Mouse (Mus musculus) testis, postnatal 10 days (tissue): ENCODE results near the gene Clasrp.

Experiments used
- DNase-seq: peaks from one replicate; pipeline ENCODE4 v3.0.0; 2021; ENCODE audit warnings: low spot score

Gene Clasrp

GRCm38 (mm10) chr7:19562643-19563410 is 41.5 kb downstream of the Clasrp start, which contains the start of gene Ppp1r37:
Gene Ppp1r37, minus strand, starts transcription at chr7:19563076.
- no peak for DNase-seq

GRCm38 (mm10) chr7:19561765-19562642 is 42.3 kb downstream of the Clasrp start:
- peak; percentile 97 for DNase-seq

GRCm38 (mm10) chr7:19561431-19561764 is 42.9 kb downstream of the Clasrp start:
- DNase-seq, result no peak

- DNase-seq, result no peak
These were observed 43.6 kb downstream of the Clasrp start for GRCm38 (mm10) chr7:19560491-19561260.

- peak; percentile 52 for DNase-seq
These were observed 45.3 kb downstream of the Clasrp start for GRCm38 (mm10) chr7:19558965-19559364.

GRCm38 (mm10) chr7:19557982-19558900 is 46.0 kb downstream of the Clasrp start:
- no peak for DNase-seq

GRCm38 (mm10) chr7:19557086-19557485 is 47.2 kb downstream of the Clasrp start:
- DNase-seq, result no peak

- no peak for DNase-seq
These were observed 50.1 kb downstream of the Clasrp start for GRCm38 (mm10) chr7:19554168-19554567.

- no peak for DNase-seq
These were observed 51.8 kb downstream of the Clasrp start for GRCm38 (mm10) chr7:19552443-19552842.

GRCm38 (mm10) chr7:19551634-19552033 is 52.7 kb downstream of the Clasrp start:
- DNase-seq, result no peak

- no peak for DNase-seq
These were observed 54.9 kb downstream of the Clasrp start for GRCm38 (mm10) chr7:19549394-19549793.

GRCm38 (mm10) chr7:19547344-19547969 is 56.8 kb downstream of the Clasrp start:
- no peak for DNase-seq

GRCm38 (mm10) chr7:19546007-19546406 is 58.3 kb downstream of the Clasrp start:
- DNase-seq, result no peak

- DNase-seq, result no peak
These were observed 60.7 kb downstream of the Clasrp start for GRCm38 (mm10) chr7:19543584-19543983.

GRCm38 (mm10) chr7:19542155-19542691 is 62.1 kb downstream of the Clasrp start:
- no peak for DNase-seq

- DNase-seq, result no peak
These were observed 62.6 kb downstream of the Clasrp start for GRCm38 (mm10) chr7:19541681-19542154.

- no peak for DNase-seq
These were observed 63.3 kb downstream of the Clasrp start for GRCm38 (mm10) chr7:19540771-19541566.

GRCm38 (mm10) chr7:19534676-19535075 is 69.6 kb downstream of the Clasrp start:
- DNase-seq, result no peak

GRCm38 (mm10) chr7:19532240-19532639 is 72.0 kb downstream of the Clasrp start:
- DNase-seq, result no peak
